Mouse (Mus musculus) fat pad, adult 2 months (tissue): ENCODE measurements at regions not wholly inside any gene's neighbourhood (a gene's known extent, or its start where the extent isn't known, plus 50 kb on each side); places are given as distances from the start of the nearest gene placed in this dataset.

Source experiments
- DNase-seq: peaks from one replicate; pipeline ENCODE4 v3.0.0-alpha.2; 2011; ENCODE audit warnings: low read depth, low spot score; ENCODE audit errors: extremely low read depth

DNA sequence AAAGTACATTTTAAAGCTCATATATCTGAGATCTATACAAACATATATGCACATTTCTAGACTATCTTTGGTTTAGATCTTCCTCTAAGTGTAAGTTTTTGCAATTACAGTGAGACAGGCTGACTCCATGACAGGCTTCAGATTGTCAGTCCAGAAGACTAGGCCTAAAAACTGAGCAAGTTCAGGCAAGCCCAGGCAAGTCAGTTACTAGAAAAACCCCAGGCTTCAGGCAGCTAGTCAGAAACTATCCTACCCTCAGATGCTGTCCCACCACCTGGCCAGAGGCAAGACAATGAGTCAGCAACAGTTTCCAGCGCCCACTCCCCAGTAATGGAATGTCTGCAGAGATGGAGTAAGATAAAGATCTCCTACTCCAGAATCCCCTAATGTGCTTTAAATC lies 53.4 kb upstream of the Qrfpr start:
- DNase-seq: no peak
